Mouse (Mus musculus): Measurements from ENCODE around the gene Mxra7.
"Not testable (repeated sequence)": the region's sequence is repeated elsewhere in the genome, so short reads cannot be mapped to it uniquely, and the experiment has no call there.

The Mxra7 gene

GRCm38 (mm10) chr11:116823885-116824284 lies 4.0 kb downstream of the Mxra7 start:
- in situ Hi-C loops (cut with MboI; ENCODE audit: low pct_unique_long_range_greater_than_20kb in 1 of 2, low sequenced_read_pairs in 2 of 2, unreplicated experiment in 1 of 2): not testable (repeated sequence)

GRCm38 (mm10) chr11:116823255-116823654 lies 4.6 kb downstream of the Mxra7 start:
- in situ Hi-C loops (cut with MboI; ENCODE audit: low pct_unique_long_range_greater_than_20kb in 1 of 2, low sequenced_read_pairs in 2 of 2, unreplicated experiment in 1 of 2): no loop called here

- in situ Hi-C loops (cut with MboI; ENCODE audit: low pct_unique_long_range_greater_than_20kb in 1 of 2, low sequenced_read_pairs in 2 of 2, unreplicated experiment in 1 of 2): no loop called here
Measured at GRCm38 (mm10) chr11:116822626-116823025, 5.2 kb downstream of the Mxra7 start.

- in situ Hi-C loops (cut with MboI; ENCODE audit: low pct_unique_long_range_greater_than_20kb in 1 of 2, low sequenced_read_pairs in 2 of 2, unreplicated experiment in 1 of 2): no loop called here
Measured at GRCm38 (mm10) chr11:116822215-116822614, 5.6 kb downstream of the Mxra7 start.

- in situ Hi-C loops (cut with MboI; ENCODE audit: low pct_unique_long_range_greater_than_20kb in 1 of 2, low sequenced_read_pairs in 2 of 2, unreplicated experiment in 1 of 2): no loop called here
Measured at GRCm38 (mm10) chr11:116821057-116821940, 6.5 kb downstream of the Mxra7 start.

GRCm38 (mm10) chr11:116819932-116820593 lies 7.8 kb downstream of the Mxra7 start:
- in situ Hi-C loops (cut with MboI; ENCODE audit: low pct_unique_long_range_greater_than_20kb in 1 of 2, low sequenced_read_pairs in 2 of 2, unreplicated experiment in 1 of 2): no loop called here

GRCm38 (mm10) chr11:116818722-116819121 lies 9.1 kb downstream of the Mxra7 start:
- in situ Hi-C loops (cut with MboI; ENCODE audit: low pct_unique_long_range_greater_than_20kb in 1 of 2, low sequenced_read_pairs in 2 of 2, unreplicated experiment in 1 of 2): no loop called here

GRCm38 (mm10) chr11:116817567-116817966 lies 10.3 kb downstream of the Mxra7 start:
- in situ Hi-C loops (cut with MboI; ENCODE audit: low pct_unique_long_range_greater_than_20kb in 1 of 2, low sequenced_read_pairs in 2 of 2, unreplicated experiment in 1 of 2): no loop called here

GRCm38 (mm10) chr11:116816769-116817168 lies 11.1 kb downstream of the Mxra7 start:
- in situ Hi-C loops (cut with MboI; ENCODE audit: low pct_unique_long_range_greater_than_20kb in 1 of 2, low sequenced_read_pairs in 2 of 2, unreplicated experiment in 1 of 2): no loop called here

- in situ Hi-C loops (cut with MboI; ENCODE audit: low pct_unique_long_range_greater_than_20kb in 1 of 2, low sequenced_read_pairs in 2 of 2, unreplicated experiment in 1 of 2): no loop called here
Measured at GRCm38 (mm10) chr11:116814884-116815415, 12.9 kb downstream of the Mxra7 start.

GRCm38 (mm10) chr11:116814076-116814883 lies 13.6 kb downstream of the Mxra7 start:
- in situ Hi-C loops (cut with MboI; ENCODE audit: low pct_unique_long_range_greater_than_20kb in 1 of 2, low sequenced_read_pairs in 2 of 2, unreplicated experiment in 1 of 2): no loop called here

GRCm38 (mm10) chr11:116813610-116814009 lies 14.2 kb downstream of the Mxra7 start:
- in situ Hi-C loops (cut with MboI; ENCODE audit: low pct_unique_long_range_greater_than_20kb in 1 of 2, low sequenced_read_pairs in 2 of 2, unreplicated experiment in 1 of 2): no loop called here

- in situ Hi-C loops (cut with MboI; ENCODE audit: low pct_unique_long_range_greater_than_20kb in 1 of 2, low sequenced_read_pairs in 2 of 2, unreplicated experiment in 1 of 2): no loop called here
Measured at GRCm38 (mm10) chr11:116812793-116813529, 14.9 kb downstream of the Mxra7 start.

GRCm38 (mm10) chr11:116810983-116811901 lies 16.6 kb downstream of the Mxra7 start:
- in situ Hi-C loops (cut with MboI; ENCODE audit: low pct_unique_long_range_greater_than_20kb in 1 of 2, low sequenced_read_pairs in 2 of 2, unreplicated experiment in 1 of 2): no loop called here

GRCm38 (mm10) chr11:116810528-116810927 lies 17.3 kb downstream of the Mxra7 start:
- in situ Hi-C loops (cut with MboI; ENCODE audit: low pct_unique_long_range_greater_than_20kb in 1 of 2, low sequenced_read_pairs in 2 of 2, unreplicated experiment in 1 of 2): no loop called here

- in situ Hi-C loops (cut with MboI; ENCODE audit: low pct_unique_long_range_greater_than_20kb in 1 of 2, low sequenced_read_pairs in 2 of 2, unreplicated experiment in 1 of 2): loop anchor here in 1 of 2 experiments (10.0 kb wide), 1 partner anchor 165 kb away; no protein-coding TSS in a partner anchor
Measured at GRCm38 (mm10) chr11:116809520-116809919, 18.3 kb downstream of the Mxra7 start.

- in situ Hi-C loops (cut with MboI; ENCODE audit: low pct_unique_long_range_greater_than_20kb in 1 of 2, low sequenced_read_pairs in 2 of 2, unreplicated experiment in 1 of 2): loop anchor here in 1 of 2 experiments (10.0 kb wide), 1 partner anchor 164 kb away; no protein-coding TSS in a partner anchor
Measured at GRCm38 (mm10) chr11:116808811-116809395, 18.9 kb downstream of the Mxra7 start.

Data from mouse embryonic stem cell (cell line).